Mouse (Mus musculus) lung, postnatal 0 days (tissue): ENCODE results near the gene Hdhd5.

Experiments used
- CTCF ChIP-seq: IDR thresholded peaks from 2 replicates; pipeline ENCODE4 v1.5.1; 2016; ENCODE audit warnings: antibody characterized with exemption, mild to moderate bottlenecking
- EP300 ChIP-seq: IDR thresholded peaks from 2 replicates; pipeline ENCODE4 v1.6.1; 2016; ENCODE audit warnings: antibody characterized with exemption, mild to moderate bottlenecking, control low read depth

DNA sequence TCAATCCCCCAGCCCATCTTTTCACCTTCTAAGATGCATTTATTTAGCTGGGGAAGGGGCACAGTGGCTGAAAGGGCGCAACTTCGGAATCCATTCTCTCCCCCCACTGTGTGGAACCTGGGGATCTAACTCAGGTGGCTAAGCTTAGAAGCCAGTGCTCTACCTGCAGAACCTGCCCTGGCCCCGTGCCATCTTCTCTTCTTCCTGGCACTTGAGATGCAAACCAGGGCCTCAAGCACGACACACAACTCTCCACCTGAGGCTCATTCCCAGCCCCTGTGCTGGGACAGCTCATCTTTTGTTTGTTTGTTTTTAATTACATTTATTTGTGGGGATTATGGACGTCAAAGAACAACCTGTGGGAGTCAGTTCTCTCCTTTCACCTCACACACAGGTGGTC is 11.5 kb downstream of the Hdhd5 start:
- TF ChIP-seq CTCF (no peak), EP300 (no peak)
